Mouse (Mus musculus) cerebellum, postnatal 10 days (tissue): ENCODE data around the gene Zwilch.
"Not testable (repeated sequence)": the region's sequence is repeated elsewhere in the genome, so short reads cannot be mapped to it uniquely, and the experiment has no call there.

Source experiments
- DNase-seq, 2 experiments: peaks; one replicate each; pipeline ENCODE4 v3.0.0; 2021; ENCODE audit warnings: mixed read lengths in 2 of 2

Zwilch gene

DNA sequence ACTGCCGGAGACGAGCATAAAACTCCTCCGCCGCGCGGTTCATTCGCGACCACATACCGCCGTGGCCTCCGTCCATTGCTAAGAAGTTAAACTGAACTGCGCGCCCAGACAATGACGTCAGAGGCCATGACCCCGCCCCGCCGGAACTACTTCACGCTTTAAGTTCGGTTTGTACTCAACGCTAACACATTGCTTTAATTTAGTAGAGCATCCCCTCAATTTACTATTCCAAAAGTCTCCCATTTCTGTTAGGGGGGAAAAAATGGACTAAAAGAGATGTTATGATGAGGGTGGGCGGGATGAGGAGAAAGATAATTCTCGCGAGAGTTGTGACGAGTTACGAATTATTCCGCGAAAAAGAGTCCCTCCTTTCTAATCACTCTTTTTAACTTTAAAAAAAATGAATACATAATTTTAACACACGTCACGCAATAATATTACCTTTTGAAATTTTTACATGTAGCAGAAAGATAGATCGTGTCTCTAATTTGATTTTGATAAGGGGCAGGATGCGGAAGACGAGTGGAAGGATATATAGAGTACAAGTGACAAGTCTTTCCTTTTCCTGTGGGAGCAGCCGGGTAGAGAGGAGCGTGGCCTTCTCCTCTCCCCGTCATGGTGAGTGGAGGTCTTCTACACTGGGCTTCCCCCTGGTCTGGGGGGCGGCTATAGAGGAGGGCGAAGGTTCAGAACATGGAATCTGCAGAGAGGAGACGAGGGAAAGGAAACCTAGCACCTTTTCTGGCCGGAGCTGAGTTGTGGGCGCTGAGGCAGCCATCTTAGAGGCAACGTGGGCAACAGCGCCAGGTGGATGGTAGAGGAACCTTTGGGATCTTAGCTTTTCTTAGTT, at the start of gene Zwilch, which contains the start of gene Rpl4:
Gene Zwilch, minus strand, starts transcription at position 289 of the 850 bp plus-strand sequence.
Gene Rpl4, plus strand, starts transcription at position 560 of the 850 bp plus-strand sequence.
- DNase-seq, result peak; percentile 89 to 93

DNA sequence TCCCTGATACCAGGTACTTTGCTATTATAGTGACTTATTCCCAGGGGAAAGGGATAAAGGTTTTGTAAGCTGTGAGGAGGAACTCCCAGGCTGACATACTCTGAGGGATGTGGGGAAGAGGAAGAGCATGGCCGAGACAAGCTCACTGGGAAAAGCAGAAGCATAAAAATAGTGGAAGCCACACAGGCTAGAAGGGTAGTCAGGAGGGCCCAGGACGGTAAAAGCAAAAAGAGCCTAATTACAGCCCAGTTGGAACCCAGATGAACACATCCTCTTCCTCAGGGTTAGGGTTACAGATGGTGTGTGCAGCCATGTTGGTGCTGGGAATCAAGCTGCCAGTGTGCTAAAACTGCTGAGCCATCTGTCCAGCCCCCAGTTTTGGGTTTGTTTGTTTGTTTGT, 49.2 kb upstream of the Zwilch start:
- DNase-seq, result no peak

DNA sequence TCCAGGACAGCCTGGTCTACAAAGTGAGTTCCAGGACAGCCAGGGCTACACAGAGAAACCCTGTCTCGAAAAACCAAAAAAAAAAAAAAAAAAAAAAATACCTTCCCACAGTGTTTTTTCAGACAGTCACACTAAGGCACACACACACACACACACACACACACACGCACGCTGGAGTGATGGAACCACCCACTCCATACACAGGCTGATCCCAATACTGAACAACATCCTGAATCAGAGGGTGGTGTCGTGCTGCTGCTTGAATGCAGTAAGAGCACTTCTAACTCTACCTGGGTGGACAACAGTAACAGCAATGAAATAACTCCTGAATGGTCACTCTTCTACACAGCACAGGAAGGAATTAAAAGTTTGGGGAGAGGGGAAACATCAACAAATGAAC, 48.6 kb upstream of the Zwilch start:
- no peak for DNase-seq

DNA sequence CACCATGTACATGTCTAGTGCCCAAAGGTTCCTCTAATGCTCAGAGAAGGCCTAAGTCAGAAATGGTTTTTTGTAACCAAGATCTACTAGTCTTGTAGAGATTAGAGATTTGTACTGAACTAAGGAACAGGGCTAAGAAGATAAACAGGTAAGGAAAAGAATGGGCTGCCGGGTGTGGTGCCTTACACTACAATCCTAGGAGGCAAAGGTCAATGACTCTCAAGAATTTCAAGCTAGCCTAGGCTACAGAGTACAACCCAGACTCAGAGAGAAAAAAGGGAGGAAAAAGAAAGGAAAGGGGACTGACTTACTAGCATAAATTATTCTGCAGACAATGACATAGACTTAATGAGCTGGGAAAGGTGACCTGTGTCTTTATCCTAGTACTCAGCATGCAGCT, 47.7 kb upstream of the Zwilch start:
- no peak for DNase-seq

DNA sequence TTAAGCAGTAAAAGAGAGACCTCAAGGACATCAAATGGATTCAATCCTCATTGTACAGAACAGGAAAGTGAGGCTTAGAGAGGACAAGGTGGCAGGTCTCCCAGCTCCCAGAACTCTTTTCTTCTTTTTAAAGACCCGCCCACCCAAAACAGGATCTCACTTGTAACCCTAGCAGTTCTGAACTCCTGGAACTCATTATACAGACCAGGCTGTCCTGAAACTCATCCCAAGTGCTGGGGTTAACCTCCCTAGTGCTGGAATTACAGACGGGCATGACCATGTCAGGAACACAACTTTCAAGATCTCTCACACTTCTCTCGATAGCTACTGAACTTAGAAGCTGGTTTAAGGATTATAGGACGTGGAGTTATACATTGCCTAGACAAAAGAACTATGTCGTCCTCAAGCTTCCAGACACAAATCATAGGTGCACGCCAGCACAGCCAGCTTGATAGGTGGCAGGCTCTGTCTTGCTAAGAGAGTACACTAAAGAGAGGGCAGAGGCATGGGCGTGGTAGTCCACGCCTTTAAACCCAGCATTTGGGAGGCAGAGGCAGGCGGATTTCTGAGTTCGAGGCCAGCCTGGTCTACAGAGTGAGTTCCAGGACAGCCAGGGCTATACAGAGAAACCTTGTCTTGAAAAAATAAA, 47.0 kb upstream of the Zwilch start:
- DNase-seq, result no peak

DNA sequence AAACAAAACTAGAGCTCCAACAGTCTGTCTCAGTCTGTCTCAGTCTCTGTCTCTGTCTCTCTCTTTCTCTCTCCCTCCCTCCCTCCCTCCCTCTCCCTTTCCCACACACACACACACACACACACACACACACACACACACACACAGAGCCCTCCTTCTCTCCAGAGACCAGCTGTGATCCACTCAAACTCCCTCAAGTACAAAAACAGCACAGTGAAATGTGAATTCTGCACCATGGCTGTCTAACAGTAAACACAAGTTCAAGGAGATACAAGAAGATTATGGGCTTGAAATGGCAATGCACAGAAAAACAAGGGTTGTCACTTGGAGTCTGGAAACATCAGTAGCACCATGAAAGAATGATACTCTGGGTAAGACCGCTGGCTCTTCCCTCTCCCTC, 46.4 kb upstream of the Zwilch start:
- DNase-seq, result no peak

DNA sequence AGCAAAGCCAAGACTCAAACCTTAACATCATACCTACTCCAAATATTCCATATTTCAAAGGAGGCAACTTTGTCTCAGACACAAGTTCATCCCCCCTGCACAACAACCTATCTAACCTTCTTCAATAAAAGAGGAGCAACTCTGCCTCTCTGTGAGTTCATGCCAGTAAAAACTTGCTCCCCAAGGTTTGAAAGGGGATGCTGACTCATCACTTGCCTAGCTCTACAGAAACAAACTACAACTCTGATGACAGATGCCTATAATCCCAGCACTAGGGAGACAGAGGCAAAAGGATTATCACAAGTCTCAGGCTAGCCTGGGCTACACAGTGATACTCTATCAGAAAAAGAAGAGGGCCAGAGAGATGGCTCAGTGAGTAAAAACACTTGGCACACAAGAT, 45.0 kb upstream of the Zwilch start:
- no peak for DNase-seq

DNA sequence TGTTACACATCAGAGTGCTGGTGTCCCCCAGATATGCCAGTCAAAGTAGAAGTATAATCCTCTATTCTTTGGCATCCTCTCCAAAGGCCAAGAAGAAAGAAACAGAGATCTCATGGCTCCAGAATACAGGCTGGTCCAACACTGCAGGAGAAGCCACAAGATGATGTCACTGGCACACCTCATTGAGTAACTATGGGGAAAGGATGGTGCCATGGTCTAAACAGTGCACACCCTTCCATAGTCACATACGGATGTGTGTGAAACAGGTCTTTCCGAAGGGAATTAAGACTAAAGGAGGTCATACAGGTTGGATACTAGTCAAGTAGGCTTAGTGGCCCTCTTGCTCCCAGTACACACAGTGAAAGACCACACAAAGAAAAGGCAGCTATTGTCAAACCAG, 43.7 kb upstream of the Zwilch start:
- DNase-seq, result no peak

DNA sequence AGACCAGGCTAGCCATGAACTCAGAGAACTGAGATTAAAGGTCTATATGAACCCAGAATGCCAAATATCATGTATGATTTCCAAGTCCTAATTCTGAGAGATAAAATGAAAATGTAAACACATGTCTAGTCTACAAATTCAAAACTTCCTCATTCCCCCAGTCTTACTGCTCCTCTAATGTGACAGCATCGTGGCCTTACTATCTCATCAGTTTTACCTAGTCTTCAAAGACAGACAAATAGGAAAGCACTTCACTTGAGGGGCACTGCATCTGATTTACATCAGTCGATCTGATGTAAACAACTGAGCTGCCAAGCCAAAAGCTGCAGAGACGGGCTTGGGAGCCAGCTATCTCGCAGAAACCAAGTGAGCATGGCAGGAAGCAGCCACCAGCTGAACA, 43.2 kb upstream of the Zwilch start:
- DNase-seq, result no peak

DNA sequence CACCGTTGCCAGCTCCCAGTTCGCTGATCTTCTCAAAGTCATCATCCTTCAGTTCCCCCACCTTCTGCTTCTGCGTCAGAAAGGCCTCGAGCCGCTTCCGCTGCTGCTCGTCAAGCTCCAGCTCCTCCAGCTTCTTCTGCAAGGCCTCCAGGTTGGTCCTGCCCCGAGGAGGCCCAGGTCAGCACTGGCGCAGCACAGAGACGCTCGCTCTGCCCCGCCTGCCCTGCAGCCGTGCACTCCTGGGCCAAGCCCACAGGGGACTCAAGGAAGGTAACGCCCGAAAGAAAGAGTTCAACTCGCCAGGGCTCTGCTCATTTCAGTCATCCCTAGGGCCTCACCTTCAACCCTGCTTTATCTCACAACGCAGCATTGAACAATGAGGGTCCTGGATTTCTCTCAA, 41.5 kb upstream of the Zwilch start:
- no peak for DNase-seq

DNA sequence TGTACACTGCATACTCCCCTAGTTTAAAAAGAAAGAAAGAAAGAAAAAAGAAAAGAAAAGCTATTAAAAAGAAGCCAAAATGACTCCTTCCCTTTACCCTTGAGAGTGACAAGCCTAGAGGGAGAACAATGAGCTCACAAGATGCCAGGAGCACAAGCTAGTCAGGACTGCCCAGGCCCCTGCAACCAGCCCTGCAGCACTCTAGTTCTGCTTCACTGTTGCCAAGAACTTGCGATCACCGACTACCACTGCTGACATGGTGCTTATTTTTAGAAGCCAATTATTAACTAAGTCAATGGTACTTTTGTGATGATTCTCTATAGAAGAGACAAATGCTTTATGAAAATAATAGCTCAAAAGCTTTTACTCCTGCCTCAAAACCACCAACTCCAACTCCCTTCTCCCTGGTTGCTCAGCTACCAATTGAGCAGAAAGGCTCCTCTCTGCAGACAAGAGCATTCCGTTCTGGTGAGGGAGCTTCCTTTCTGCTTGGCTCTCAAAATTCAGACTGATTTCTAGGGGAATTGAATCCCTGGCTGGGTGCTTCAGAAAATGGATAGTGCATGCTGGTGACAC, 34.7 kb upstream of the Zwilch start:
- DNase-seq, result no peak

DNA sequence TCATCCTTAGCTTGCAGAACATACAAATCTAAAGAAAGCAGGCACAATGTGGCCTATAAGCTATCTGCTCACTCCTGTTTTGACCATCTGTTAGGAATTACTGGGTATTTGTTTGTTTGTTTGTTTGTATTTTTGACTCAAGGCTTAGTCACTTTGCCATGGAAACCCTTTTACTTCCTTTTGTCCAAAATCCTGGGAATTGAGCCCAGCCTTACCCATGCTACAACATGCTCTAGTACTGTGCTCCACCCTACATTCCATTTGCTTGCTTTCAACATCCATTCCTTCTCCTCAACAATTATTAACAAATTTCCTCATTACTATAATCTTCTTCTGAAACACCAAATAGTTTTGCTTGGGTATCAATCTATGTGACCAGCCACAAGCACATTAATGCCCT, 30.0 kb upstream of the Zwilch start:
- DNase-seq, result no peak

DNA sequence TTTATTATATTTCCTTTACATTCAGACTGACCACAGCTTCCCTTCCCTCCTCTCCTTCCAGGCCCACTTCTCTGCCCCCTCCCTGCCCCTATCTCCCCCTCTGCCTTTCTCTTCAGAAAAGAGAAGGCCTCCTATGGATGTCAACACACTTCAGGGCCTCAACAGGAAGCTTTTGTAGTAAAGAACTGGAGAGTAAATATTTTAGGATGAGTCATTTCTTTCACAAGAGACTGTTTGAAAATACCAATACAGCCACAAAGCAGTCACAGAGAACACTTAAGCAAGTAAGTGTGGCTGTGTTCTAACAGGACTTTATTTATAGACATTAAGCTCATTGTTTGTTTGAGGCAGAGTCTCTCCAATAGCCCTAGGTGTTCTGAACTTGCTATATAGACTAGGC, 29.4 kb upstream of the Zwilch start:
- DNase-seq, result no peak

DNA sequence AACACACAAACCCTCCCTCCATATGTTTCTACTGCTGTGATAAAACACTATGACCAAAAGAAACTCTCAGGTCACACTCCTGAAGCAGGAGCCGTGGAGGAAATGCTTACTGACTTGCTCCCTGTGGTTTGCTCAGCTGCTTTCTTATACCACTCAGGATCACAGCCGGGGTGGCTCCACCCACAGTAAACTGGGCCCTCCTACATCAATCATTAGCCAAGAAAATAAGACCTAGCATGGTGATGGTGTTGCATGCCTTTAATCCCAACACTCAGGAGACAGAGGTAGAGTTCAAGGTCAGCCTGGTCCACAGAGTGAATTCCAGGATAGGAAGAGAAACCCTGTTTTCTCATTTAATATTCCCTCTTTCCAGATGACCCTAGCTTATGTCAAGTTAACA, 27.0 kb upstream of the Zwilch start:
- DNase-seq, result no peak

DNA sequence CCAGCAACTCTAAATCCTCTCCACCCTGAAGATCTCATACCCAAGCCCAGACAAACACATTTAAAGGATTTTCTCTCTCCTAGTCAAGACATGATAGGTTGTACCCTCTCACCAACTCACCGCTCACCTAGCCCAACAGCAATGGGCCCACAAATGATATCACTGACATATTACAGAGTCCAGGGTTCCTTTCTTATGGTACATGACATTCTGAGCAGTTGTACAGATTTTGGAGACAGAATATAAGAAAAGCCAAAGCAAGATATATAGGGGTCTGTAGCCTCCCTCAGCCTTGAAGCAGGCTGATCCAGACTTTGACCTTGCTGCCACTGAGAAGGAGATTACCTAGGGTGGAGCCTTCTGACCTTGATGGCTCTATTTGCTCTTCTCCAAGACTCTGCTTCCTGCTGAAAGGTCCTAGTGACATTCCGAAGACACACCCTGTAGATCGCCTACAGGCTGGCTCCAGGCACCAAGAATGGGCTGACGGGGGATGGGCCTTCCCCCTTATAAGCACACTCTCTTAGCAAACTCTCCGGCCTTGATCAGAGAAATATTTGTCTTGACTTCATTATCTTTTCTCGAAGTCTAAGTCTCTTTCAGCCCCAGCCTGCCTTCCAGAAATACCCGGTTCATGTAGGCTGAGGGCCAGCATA, 26.0 kb upstream of the Zwilch start:
- DNase-seq, result not testable (repeated sequence)

DNA sequence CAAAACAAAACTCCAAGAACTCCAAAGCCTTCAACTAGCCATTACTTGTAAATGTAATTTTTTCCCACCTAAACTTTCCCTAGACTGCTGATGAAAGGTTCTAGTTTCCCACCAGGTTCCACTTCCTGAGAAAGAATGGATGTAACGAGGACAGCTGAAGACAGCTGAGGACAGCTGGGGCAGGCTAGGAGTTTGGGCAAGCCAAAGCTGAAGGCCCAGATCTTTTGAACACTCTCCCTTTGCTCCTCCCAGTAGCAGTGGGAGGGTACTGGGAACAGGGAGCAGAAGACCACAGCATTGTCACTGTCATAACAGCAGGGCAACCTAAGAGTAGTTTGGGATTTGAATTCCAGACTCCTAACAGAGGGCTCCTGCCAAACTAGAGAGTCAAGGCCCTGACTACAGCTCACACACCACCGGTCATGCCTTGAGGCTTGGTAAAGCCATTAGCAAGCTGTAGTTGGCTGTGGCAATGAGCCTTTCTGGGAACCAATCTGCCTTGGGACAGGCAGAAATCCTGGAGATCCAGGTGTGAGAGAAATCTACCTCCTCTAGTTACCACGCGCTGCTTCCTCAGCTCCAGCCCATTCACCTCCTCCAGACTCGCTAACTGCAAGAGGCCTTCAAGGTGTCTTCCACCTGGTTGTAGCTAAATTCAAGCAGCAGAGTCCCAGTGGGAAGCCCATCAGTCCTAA, 25.3 kb upstream of the Zwilch start:
- no peak for DNase-seq

DNA sequence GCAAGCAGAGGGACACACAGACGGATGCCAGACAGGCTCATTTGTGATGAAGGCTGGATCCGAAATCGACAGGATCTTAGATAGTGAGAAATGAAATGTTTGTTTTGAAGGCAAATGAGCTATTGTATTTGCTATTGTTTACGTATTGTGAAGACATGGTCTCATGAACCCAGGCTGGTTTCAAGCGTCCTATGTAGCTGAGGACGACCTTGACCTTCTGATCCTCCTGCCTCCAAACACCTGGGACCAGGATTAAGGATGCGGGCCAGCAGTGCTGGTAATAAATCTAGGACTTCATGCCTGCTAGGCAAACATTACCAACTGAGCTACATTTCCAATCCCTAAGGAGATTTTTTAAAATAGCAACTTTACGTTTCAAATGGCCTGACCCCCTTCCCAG, 24.6 kb upstream of the Zwilch start:
- no peak for DNase-seq

DNA sequence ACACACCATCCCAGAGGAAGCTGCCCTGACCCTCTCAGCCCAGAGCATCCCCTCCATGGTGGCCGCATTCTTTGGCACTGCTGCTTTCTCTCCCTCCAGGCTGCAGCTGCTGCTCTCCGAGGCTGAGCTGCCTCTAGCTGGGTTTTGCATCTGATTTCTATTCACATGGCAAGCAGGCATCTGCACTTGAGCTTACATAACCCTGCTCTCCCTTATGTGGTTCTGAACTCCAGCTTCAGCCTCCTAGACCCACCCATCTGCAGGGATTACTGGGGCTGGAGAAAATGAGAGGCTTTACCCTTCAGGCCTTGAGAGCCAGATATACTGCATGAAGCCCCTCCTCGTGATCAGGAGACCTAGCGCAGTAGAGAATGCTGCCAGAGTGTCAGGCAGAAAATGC, 22.6 kb upstream of the Zwilch start:
- DNase-seq, result no peak

DNA sequence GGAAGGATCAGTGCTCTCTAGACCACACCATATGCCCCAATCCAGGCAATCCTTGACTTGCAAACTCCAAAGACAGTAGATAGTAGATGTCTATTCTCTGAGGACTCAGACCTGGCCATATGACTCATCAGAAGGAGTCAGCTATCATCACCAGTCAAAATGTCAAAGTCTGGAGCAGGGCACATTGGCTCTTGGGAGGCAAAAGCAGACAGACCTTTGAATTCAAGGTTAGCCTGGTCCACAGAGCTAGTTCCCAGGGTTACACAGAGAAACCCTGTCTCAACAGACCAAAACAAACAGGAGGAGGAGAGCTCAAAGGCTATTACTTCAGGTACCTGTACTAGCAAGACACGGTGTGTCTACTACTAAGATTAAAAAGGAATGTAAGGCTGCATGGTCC, 21.0 kb upstream of the Zwilch start:
- DNase-seq, result no peak

DNA sequence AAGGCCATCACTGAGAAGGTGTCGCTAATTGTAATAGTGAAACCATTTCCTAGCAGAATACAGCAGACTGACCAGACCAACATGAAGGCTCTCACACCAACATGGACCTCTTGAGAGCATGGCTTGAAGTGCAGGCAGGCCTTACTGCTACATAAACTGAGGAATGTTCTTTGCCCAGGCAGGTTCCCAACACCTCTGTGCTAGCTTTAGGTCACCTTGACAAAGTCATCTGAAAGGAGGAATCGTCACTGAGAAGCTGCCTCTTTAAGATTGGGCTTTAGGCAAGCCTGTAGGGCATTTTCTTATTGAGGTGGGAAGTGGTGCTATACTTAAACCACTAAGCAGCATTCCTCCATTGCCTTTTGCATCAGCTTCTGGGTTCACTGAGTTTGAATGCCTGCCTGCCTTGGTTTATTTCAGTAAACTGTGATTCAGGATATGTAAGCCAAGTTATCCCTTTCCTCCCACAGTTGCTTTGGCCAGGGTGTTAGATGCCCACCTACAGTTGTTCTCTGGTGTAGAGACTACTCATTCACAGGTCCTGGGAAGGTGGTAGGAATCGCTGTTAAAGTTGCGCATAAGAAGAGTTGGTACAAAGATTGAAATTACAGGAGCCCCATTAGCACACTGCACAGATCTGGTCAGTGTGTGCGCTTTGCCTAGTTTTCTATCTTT, 11.4 kb upstream of the Zwilch start:
- DNase-seq, result no peak

DNA sequence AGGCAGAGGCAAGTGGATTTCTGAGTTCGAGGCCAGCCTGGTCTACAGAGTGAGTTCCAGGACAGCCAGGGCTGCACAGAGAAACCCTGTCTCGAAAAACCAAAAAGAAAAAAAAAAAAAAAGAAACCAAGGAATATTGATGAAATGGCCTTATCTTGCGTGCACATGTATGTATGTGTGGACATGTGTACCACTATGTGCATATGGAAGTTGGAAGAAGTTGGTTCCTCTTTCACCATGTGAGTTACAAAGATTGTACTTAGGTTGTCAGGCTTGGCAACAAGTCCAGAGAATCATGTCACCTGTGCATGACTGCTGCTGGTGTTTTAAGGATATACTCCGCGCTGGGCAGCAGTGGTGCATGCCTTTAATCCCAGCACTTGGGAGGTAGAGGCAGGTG, 10.4 kb upstream of the Zwilch start:
- not testable (repeated sequence) for DNase-seq

DNA sequence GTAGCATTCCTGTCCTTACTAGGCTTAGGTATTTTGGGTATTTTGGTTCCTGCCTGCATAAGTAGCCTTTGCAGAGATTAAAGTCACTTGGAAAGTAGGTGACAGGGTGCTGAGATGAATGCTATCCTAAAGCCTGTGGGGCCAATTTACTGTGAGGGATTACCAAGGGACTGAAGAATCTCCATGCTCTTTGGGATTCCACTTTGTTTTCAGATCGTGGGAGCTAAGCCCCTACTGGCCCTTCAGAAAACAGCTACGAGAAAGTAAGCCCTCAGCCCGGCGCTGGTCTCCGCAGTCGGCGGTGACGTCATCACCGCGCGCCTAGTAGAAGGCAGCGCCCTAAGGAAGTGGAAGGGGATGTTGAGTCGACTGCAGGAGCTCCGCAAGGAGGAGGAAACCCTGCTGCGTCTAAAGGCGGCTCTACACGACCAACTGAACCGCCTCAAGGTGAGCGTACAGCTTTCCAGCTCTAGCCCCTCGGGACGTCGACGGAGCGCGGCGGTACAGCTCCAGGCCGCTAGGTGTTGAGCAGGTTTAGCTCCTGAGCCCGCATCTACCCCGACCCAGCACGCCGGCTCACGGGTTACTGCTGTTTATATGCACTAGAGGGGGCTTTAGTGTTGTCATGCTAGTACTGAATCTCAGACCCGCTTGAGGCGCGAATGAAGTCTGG, 6.2 kb upstream of the Zwilch start, which contains the start of gene Snapc5:
Gene Snapc5, plus strand, starts transcription at position 301 of the 673 bp plus-strand sequence.
- peak; percentile 95 for DNase-seq
